Mouse (Mus musculus): Measurements from ENCODE around the gene Mfsd2b. TPM values are rescaled to one million over a fixed set of nuclear protein-coding genes. Genes with fewer than 3 reads are reported as not detected.

Gene Mfsd2b
- polyA plus RNA-seq, 1 experiment, result 0.07 TPM

DNA sequence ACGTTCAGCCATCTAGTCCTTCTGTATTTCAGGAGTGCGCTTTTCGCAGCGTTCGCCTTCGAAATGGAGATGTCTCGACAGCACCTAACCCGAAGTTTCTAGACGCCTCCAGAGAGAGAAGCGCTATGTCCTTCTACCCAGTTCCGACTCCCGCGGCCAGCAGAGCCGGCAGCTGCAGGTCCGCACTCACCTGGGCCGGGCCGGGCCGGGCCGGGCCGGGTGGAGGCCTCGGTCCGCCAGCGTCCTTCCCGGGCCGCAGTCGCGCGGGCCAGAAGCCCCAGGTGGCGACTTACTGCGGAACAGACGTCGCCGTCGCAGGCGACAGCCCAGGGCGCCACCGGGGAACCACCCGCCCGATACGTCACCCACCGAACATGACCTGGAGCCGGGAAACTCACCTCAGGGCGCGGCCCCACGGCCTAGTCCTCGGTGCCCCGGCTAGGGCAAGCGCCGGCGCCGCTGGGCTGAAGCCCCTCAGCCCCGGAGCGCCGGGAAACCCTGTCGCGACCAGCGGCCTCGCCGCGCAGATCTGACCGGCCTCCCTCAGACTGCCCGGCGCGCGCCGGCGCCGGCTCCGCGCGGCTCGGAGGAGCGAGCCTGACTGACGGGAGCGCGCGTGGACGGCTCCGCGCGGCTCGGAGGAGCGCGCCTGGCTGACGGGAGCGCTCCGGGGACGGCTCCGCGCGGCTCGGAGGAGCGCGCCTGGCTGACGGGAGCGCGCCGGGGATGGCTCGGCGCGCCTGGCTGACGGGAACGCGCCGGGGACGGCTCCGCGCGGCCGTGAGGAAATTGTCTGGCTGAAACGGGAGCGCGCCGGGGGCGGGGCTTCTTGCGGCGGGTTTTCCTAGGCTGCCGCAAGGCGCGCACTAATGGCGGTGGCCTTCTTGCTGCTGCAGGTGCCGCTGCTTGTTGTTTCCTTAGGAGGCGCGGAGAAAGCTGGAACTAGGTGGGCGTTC lies 33.1 kb upstream of the Mfsd2b start, which contains the start of gene Ubxn2a:
Gene Ubxn2a, minus strand, starts transcription at position 755 of the 956 bp plus-strand sequence.
- Histone ChIP-seq H3K27me3 (ENCODE audit: control insufficient read depth, insufficient read depth, insufficient read length) (no peaks in the 10 kb centered on the region), H3K79me2 (ENCODE audit: control insufficient read depth, insufficient read depth) (peaks cover 3% of the 10 kb centered on the region), H3ac (ENCODE audit: control insufficient read depth, insufficient read length) (peak within 1 kb of the TSS; percentile 17), H3K4me2 (ENCODE audit: low read depth) (peak within 1 kb of the TSS; percentile 88), H3K36me3 (ENCODE audit: control insufficient read depth, insufficient read depth) (no peaks in the 10 kb centered on the region), H3K4me3 (peak within 1 kb of the TSS; percentile 31)
- TF ChIP-seq MAX (IDR thresholded peaks at IDR 0.05; ENCODE audit: low read depth) (no peak), SRF (IDR thresholded peaks at IDR 0.05; ENCODE audit: control insufficient read depth, insufficient read length, low read depth) (no peak), TCF3 (IDR thresholded peaks at IDR 0.05; ENCODE audit: insufficient read length, low read depth) (no peak), E2F4 (IDR thresholded peaks at IDR 0.05; ENCODE audit: insufficient read depth) (peak; percentile 34), MYOG (IDR thresholded peaks at IDR 0.05; ENCODE audit: control insufficient read depth in 1 of 3, insufficient read depth in 1 of 3, insufficient read length in 2 of 3, low read depth in 2 of 3) (peak in 1 of 3 experiments; percentile 32), POLR2A (IDR thresholded peaks at IDR 0.05; ENCODE audit: insufficient read length, low read depth) (peak; percentile 67), REST (IDR thresholded peaks at IDR 0.05; ENCODE audit: insufficient read depth, insufficient read length) (no peak), POLR2AphosphoS2 (IDR thresholded peaks at IDR 0.05; ENCODE audit: insufficient read length, low read depth) (peak; percentile 42), USF1 (IDR thresholded peaks at IDR 0.05; ENCODE audit: low read depth) (no peak), TCF12 (IDR thresholded peaks at IDR 0.05; ENCODE audit: insufficient read depth, poor library complexity, severe bottlenecking) (no peak), MYOD1 (IDR thresholded peaks at IDR 0.05; ENCODE audit: control insufficient read depth in 1 of 3, insufficient read length in 2 of 3, low read depth in 2 of 3) (no peak), CEBPB (IDR thresholded peaks at IDR 0.05; ENCODE audit: insufficient read depth, poor library complexity, severe bottlenecking) (no peak)

DNA sequence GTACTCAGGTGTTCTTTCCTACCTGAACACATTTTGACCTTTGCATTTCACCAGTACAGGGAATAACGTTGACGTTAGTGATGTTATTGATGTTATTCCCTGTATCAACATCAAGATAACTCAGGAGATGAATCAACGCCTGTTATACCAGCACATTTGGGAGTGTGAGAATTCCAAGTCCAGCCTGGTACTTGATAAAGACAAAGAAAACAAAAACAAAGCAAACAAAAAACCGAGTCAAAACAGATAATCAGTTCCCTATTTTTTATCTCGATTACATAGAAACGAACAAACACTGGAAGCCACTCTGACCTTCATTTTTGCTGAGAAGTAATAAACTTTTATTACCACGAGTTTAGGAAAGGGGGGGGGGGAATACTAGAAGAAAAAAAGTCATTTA lies 32.3 kb upstream of the Mfsd2b start:
- H3K79me2 ChIP-seq (ENCODE audit: control insufficient read depth, insufficient read depth), result peaks cover 3% of the 10 kb centered on the region
- peak overlapping the region; percentile 31 for H3K4me3 ChIP-seq
- peak overlapping the region; percentile 17 for H3ac ChIP-seq (ENCODE audit: control insufficient read depth, insufficient read length)
- H3K36me3 ChIP-seq (ENCODE audit: control insufficient read depth, insufficient read depth), result no peaks in the 10 kb centered on the region
- TF ChIP-seq POLR2A (IDR thresholded peaks at IDR 0.05; ENCODE audit: insufficient read length, low read depth), result no peak
- H3K4me2 ChIP-seq (ENCODE audit: low read depth), result peak overlapping the region; percentile 88
- H3K27me3 ChIP-seq (ENCODE audit: control insufficient read depth, insufficient read depth, insufficient read length), result no peaks in the 10 kb centered on the region

GRCm38 (mm10) chr12:4905946-4906345 lies 31.8 kb upstream of the Mfsd2b start:
- Histone ChIP-seq H3K36me3 (ENCODE audit: control insufficient read depth, insufficient read depth) (no peaks in the 10 kb centered on the region), H3ac (ENCODE audit: control insufficient read depth, insufficient read length) (no peak overlapping the region), H3K4me2 (ENCODE audit: low read depth) (peak overlapping the region; percentile 88), H3K79me2 (ENCODE audit: control insufficient read depth, insufficient read depth) (peaks cover 3% of the 10 kb centered on the region), H3K27me3 (ENCODE audit: control insufficient read depth, insufficient read depth, insufficient read length) (no peaks in the 10 kb centered on the region), H3K4me3 (no peak overlapping the region)
- TF ChIP-seq POLR2AphosphoS2 (IDR thresholded peaks at IDR 0.05; ENCODE audit: insufficient read length, low read depth) (no peak), SRF (IDR thresholded peaks at IDR 0.05; ENCODE audit: control insufficient read depth, insufficient read length, low read depth) (no peak), TCF3 (IDR thresholded peaks at IDR 0.05; ENCODE audit: insufficient read length, low read depth) (no peak), CEBPB (IDR thresholded peaks at IDR 0.05; ENCODE audit: insufficient read depth, poor library complexity, severe bottlenecking) (no peak), MAX (IDR thresholded peaks at IDR 0.05; ENCODE audit: low read depth) (no peak), REST (IDR thresholded peaks at IDR 0.05; ENCODE audit: insufficient read depth, insufficient read length) (no peak), TCF12 (IDR thresholded peaks at IDR 0.05; ENCODE audit: insufficient read depth, poor library complexity, severe bottlenecking) (no peak), MYOD1 (IDR thresholded peaks at IDR 0.05; ENCODE audit: control insufficient read depth in 1 of 3, insufficient read length in 2 of 3, low read depth in 2 of 3) (no peak), E2F4 (IDR thresholded peaks at IDR 0.05; ENCODE audit: insufficient read depth) (no peak), MYOG (IDR thresholded peaks at IDR 0.05; ENCODE audit: control insufficient read depth in 1 of 3, insufficient read depth in 1 of 3, insufficient read length in 2 of 3, low read depth in 2 of 3) (no peak), POLR2A (IDR thresholded peaks at IDR 0.05; ENCODE audit: insufficient read length, low read depth) (no peak), USF1 (IDR thresholded peaks at IDR 0.05; ENCODE audit: low read depth) (no peak)

DNA sequence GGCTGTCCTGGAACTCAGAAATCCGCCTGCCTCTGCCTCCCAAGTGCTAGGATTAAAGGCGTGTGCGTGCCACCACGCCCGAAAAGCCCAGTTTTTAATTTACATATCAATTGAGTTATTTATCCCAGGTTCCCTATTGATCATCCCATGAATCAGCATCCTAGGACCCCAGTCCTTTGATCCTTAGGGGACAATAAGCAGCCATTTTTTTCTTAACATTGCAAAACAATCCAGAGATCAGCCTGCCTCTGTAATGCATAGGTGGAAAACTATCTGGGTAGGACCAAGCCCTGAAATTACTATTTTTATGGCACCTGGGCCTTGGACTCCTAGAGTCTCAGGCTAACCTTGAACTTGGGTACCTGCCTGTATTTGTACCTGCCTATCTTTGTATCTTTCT lies 23.9 kb upstream of the Mfsd2b start:
- no peak for TF ChIP-seq TCF12 (IDR thresholded peaks at IDR 0.05; ENCODE audit: insufficient read depth, poor library complexity, severe bottlenecking)
- TF ChIP-seq POLR2A (IDR thresholded peaks at IDR 0.05; ENCODE audit: insufficient read length, low read depth), result no peak
- no peak for TF ChIP-seq TCF3 (IDR thresholded peaks at IDR 0.05; ENCODE audit: insufficient read length, low read depth)
- TF ChIP-seq POLR2AphosphoS2 (IDR thresholded peaks at IDR 0.05; ENCODE audit: insufficient read length, low read depth), result no peak
- no peak for TF ChIP-seq CEBPB (IDR thresholded peaks at IDR 0.05; ENCODE audit: insufficient read depth, poor library complexity, severe bottlenecking)
- no peak for TF ChIP-seq USF1 (IDR thresholded peaks at IDR 0.05; ENCODE audit: low read depth)
- TF ChIP-seq SRF (IDR thresholded peaks at IDR 0.05; ENCODE audit: control insufficient read depth, insufficient read length, low read depth), result no peak
- no peak for TF ChIP-seq MYOD1 (IDR thresholded peaks at IDR 0.05; ENCODE audit: control insufficient read depth in 1 of 3, insufficient read length in 2 of 3, low read depth in 2 of 3)
- no peak for TF ChIP-seq REST (IDR thresholded peaks at IDR 0.05; ENCODE audit: insufficient read depth, insufficient read length)
- TF ChIP-seq MYOG (IDR thresholded peaks at IDR 0.05; ENCODE audit: control insufficient read depth in 1 of 3, insufficient read depth in 1 of 3, insufficient read length in 2 of 3, low read depth in 2 of 3), result no peak
- Histone ChIP-seq H3K27me3 (ENCODE audit: control insufficient read depth, insufficient read depth, insufficient read length) (no peaks in the 10 kb centered on the region), H3K4me2 (ENCODE audit: low read depth) (no peak overlapping the region), H3ac (ENCODE audit: control insufficient read depth, insufficient read length) (no peak overlapping the region), H3K79me2 (ENCODE audit: control insufficient read depth, insufficient read depth) (no peaks in the 10 kb centered on the region), H3K36me3 (ENCODE audit: control insufficient read depth, insufficient read depth) (peaks cover 1% of the 10 kb centered on the region), H3K4me3 (no peak overlapping the region)
